ENCODE assay signal across 20 mouse cellular contexts in the genomic region with DNA sequence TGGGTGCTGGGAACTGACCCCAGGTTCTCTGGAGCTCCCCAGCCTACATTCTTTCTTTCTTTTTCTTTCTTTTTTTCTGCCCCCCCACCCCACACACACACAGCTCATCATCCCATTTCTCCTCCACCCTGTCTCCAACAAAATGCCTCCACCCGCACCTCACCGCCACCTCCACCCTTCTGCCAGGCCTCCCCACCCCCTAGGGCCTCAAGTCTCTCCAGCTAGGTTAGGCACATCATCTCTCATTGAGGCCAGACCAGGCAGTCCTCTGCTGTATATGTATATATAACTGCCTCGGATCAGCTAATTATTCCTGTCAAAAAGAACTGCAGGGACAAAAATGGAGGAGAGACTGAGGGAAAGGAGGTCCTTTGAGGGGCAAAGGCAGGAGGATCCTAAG. TPM values are rescaled to one million over a fixed set of nuclear protein-coding genes. Genes with fewer than 3 reads are reported as not detected.
"Had no signal": no experiment of that assay in that cellular context is flagged by ENCODE, and none has a peak within 500 bp of the region (broad histone marks: within the 10 kb centered on the region; RNA-seq: fewer than 3 reads in every experiment).

No protein-coding gene starts in this region.

- ATAC-seq: inflammation-experienced regulatory T-cells, adult 6 months; intestine, postnatal 0 days had no signal

- H3K27me3 ChIP-seq: heart, embryonic 12.5 days; intestine, embryonic 15.5 days; limb, embryonic 12.5 days had no signal

- H3K4me1 ChIP-seq: heart, embryonic 10.5 days; heart, embryonic 12.5 days; hindbrain, embryonic 10.5 days; intestine, embryonic 15.5 days; limb, embryonic 10.5 days; limb, embryonic 12.5 days had no signal

- H3K36me3 ChIP-seq: intestine, embryonic 15.5 days had no signal

- H3K4me2 ChIP-seq: heart, embryonic 12.5 days; hindbrain, embryonic 14.5 days; intestine, embryonic 15.5 days; limb, embryonic 12.5 days; liver, embryonic 11.5 days had no signal

- H3K9ac ChIP-seq: heart, embryonic 12.5 days; hindbrain, embryonic 14.5 days; intestine, embryonic 15.5 days; limb, embryonic 12.5 days; liver, embryonic 14.5 days had no signal

- H3K9me3 ChIP-seq: heart, embryonic 10.5 days; heart, embryonic 12.5 days; hindbrain, embryonic 10.5 days; intestine, embryonic 15.5 days; limb, embryonic 10.5 days; limb, embryonic 12.5 days had no signal

- DNase-seq: gastrocnemius, adult 2 months; gastrocnemius, postnatal 10 days; gastrocnemius, postnatal 25 days; heart, adult 2 months; kidney, adult 18-20 months; liver had no signal

- H3K4me3 ChIP-seq: gastrocnemius, adult 2 months; heart, adult 2 months; heart, embryonic 10.5 days; heart, embryonic 12.5 days; hindbrain, embryonic 10.5 days; intestine, embryonic 15.5 days; layer of hippocampus, adult 2 months; left cerebral cortex, adult 2 months; limb, embryonic 10.5 days; limb, embryonic 12.5 days had no signal

- H3K27ac ChIP-seq: gastrocnemius, adult 2 months; heart, adult 2 months; heart, embryonic 10.5 days; hindbrain, embryonic 10.5 days; hindbrain, embryonic 14.5 days; intestine, embryonic 15.5 days; layer of hippocampus, adult 2 months; left cerebral cortex, adult 2 months; limb, embryonic 10.5 days; limb, embryonic 12.5 days; liver, embryonic 14.5 days had no signal

RNA-seq across cellular contexts. Expression of a gene that starts 37.4 kb away (rescaled TPM):
- polyA plus RNA-seq: intestine, postnatal 0 days; kidney, embryonic 14.5 days; limb, embryonic 12.5 days had no signal
